Mouse (Mus musculus) ES-E14 (cell line): ENCODE data around the gene Gabbr2. TPM values are rescaled to one million over a fixed set of nuclear protein-coding genes. Genes with fewer than 3 reads are reported as not detected.

Source experiments
- DNase-seq: peaks from one replicate; pipeline ENCODE4 v3.0.0-alpha.2; 2013; ENCODE audit warnings: low read depth, low spot score
- H3K27ac ChIP-seq: 2 replicates; pipeline ENCODE4 v1.5.1; 2012; ENCODE audit warnings: low read depth, mild to moderate bottlenecking, low read length, moderate library complexity, mixed read lengths; ENCODE audit not compliant: poor library complexity, insufficient read depth, severe bottlenecking
- H3K36me3 ChIP-seq: 2 replicates; pipeline ENCODE4 v1.6.1; 2012; ENCODE audit warnings: mild to moderate bottlenecking, low read length, moderate library complexity, mixed read lengths; ENCODE audit not compliant: control insufficient read depth, poor library complexity, insufficient read depth, severe bottlenecking
- H3K4me1 ChIP-seq, 2 experiments: fragments of 150-350 bp in 1 of 2; sonication (generic) in 1 of 2; 2 replicates each; pipeline ENCODE4 v1.6.1; 2012; ENCODE audit warnings: low read length in 2 of 2, mild to moderate bottlenecking in 1 of 2, mixed read lengths in 1 of 2; ENCODE audit not compliant: control insufficient read depth in 2 of 2, insufficient read depth in 2 of 2, poor library complexity in 1 of 2
- H3K4me3 ChIP-seq, 2 experiments: fragments of 150-350 bp in 1 of 2; sonication (generic) in 1 of 2; 2 replicates each; pipeline ENCODE4 v1.5.1; 2012; ENCODE audit warnings: low read length in 2 of 2, low read depth in 1 of 2, mild to moderate bottlenecking in 1 of 2, mixed read lengths in 1 of 2; ENCODE audit not compliant: insufficient read depth in 1 of 2, poor library complexity in 1 of 2, severe bottlenecking in 1 of 2
- H3K9ac ChIP-seq: 2 replicates; pipeline ENCODE4 v1.6.1; 2012; ENCODE audit warnings: low read depth, mild to moderate bottlenecking, low read length, mixed read lengths; ENCODE audit not compliant: poor library complexity, insufficient read depth, severe bottlenecking
- H3K9me3 ChIP-seq: fragments of 150-350 bp; sonication (generic); 2 replicates; pipeline ENCODE4 v1.6.1; 2012; ENCODE audit warnings: low read depth, mild to moderate bottlenecking, low read length; ENCODE audit not compliant: control insufficient read depth, insufficient read depth
- CHD2 ChIP-seq: IDR thresholded peaks from 2 replicates; pipeline ENCODE4 v1.6.1; 2014; ENCODE audit warnings: mild to moderate bottlenecking, low read depth, low read length, inconsistent platforms
- HCFC1 ChIP-seq: IDR thresholded peaks from 2 replicates; pipeline ENCODE4 v1.6.1; 2012; ENCODE audit warnings: low read length, inconsistent platforms, borderline replicate concordance; ENCODE audit not compliant: insufficient read depth
- MAFK ChIP-seq: IDR thresholded peaks from 2 replicates; pipeline ENCODE4 v1.6.1; 2014; ENCODE audit warnings: mild to moderate bottlenecking, low read depth, low read length, inconsistent platforms; ENCODE audit not compliant: insufficient read depth
- ZC3H11A ChIP-seq: IDR thresholded peaks from 2 replicates; pipeline ENCODE4 v1.6.1; 2012; ENCODE audit warnings: low read depth, mild to moderate bottlenecking, inconsistent platforms, low read length, borderline replicate concordance
- ZNF384 ChIP-seq: IDR thresholded peaks from 2 replicates; pipeline ENCODE4 v1.6.1; 2012; ENCODE audit warnings: low read depth, low read length, inconsistent platforms
- in situ Hi-C, 2 experiments: fragments of 600-800 bp; cut with MboI; formaldehyde crosslinking; loops; one replicate each; pipeline ENCODE4 v1.15.1; 2025; ENCODE audit warnings: low sequenced_read_pairs in 2 of 2, inconsistent platforms in 1 of 2; ENCODE audit not compliant: unreplicated experiment in 2 of 2
- total RNA-seq: library from RNA; depleted of rRNA; stranded (reverse); fragments of 300-350 nt; gene quantifications from 2 replicates; pipeline ENCODE4 v1.2.3, GENCODE M21; 2012

Gabbr2 gene
- total RNA-seq, 1 experiment = 0.09 TPM

- H3K27ac ChIP-seq = no peak overlapping the region
- DNase-seq = no peak
- in situ Hi-C loops = no loop called here
- no peak overlapping the region for H3K4me3 ChIP-seq
- H3K36me3 ChIP-seq = no peaks in the 10 kb centered on the region
- no peaks in the 10 kb centered on the region for H3K9me3 ChIP-seq
- no peaks in the 10 kb centered on the region for H3K4me1 ChIP-seq
- no peak overlapping the region for H3K9ac ChIP-seq
- no peak for TF ChIP-seq ZC3H11A
- no peak for TF ChIP-seq CHD2
- TF ChIP-seq MAFK = no peak
- no peak for TF ChIP-seq ZNF384
Measured at GRCm38 (mm10) chr4:46879943-46880342, 111.7 kb downstream of the Gabbr2 start.

- in situ Hi-C loops = no loop called here
- Histone ChIP-seq H3K4me1 (no peaks in the 10 kb centered on the region), H3K9me3 (no peaks in the 10 kb centered on the region), H3K9ac (no peak overlapping the region), H3K27ac (no peak overlapping the region), H3K4me3 (no peak overlapping the region), H3K36me3 (no peaks in the 10 kb centered on the region)
- DNase-seq = no peak
- no peak for TF ChIP-seq HCFC1
- TF ChIP-seq CHD2 = no peak
- TF ChIP-seq ZNF384 = no peak
- no peak for TF ChIP-seq MAFK
- TF ChIP-seq ZC3H11A = no peak
Measured at GRCm38 (mm10) chr4:46872750-46873149, 118.9 kb downstream of the Gabbr2 start.

DNA sequence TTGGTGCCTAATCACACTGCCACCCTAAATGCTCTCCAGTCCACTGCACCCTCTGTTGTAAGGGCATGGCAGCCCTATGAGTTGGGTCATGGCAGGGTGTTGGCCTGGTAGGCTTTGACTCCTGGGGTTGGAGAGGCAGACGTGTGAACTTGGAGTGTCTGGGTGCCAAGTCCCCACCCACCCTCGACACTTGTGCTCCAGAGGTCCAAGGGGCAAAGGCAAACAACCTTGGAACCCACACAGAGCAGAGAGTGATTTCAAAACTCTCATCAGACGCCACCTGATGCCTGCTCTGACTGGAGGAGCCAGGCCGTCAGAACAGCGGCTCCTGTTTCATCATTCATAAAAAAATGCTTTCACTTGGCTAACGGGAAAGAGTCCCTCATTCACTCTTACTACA, 121.5 kb downstream of the Gabbr2 start:
- Histone ChIP-seq H3K9me3 (no peaks in the 10 kb centered on the region), H3K9ac (no peak overlapping the region), H3K27ac (no peak overlapping the region), H3K4me3 (no peak overlapping the region), H3K36me3 (no peaks in the 10 kb centered on the region), H3K4me1 (no peaks in the 10 kb centered on the region)
- no peak for DNase-seq
- in situ Hi-C loops = no loop called here
- TF ChIP-seq ZC3H11A (no peak), CHD2 (no peak), HCFC1 (no peak), MAFK (no peak), ZNF384 (no peak)

DNA sequence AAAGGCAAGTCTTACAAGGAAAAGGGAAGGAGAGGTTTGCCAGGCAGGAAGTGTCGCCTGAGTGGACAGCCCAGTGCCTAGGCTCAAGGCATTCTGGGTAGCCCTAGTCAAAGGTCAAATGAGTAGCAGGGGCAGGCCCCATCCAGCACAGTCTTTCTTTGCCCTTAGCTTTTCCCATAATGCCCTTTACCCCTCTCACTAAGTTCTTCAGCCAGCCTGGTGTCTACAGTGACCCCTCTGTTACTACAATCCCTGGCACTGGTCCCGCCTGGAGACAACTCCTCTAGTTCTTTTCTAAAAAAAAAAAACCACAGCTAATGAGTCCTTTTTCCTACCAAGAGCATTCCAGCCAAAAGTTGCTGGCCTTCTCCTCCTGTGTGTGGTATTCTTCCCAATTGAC, 122.3 kb downstream of the Gabbr2 start:
- Histone ChIP-seq H3K9ac (no peak overlapping the region), H3K27ac (no peak overlapping the region), H3K4me3 (no peak overlapping the region), H3K4me1 (no peaks in the 10 kb centered on the region), H3K9me3 (no peaks in the 10 kb centered on the region), H3K36me3 (no peaks in the 10 kb centered on the region)
- in situ Hi-C loops = no loop called here
- DNase-seq = no peak
- TF ChIP-seq HCFC1 (no peak), ZC3H11A (no peak), MAFK (no peak), ZNF384 (no peak), CHD2 (no peak)

DNA sequence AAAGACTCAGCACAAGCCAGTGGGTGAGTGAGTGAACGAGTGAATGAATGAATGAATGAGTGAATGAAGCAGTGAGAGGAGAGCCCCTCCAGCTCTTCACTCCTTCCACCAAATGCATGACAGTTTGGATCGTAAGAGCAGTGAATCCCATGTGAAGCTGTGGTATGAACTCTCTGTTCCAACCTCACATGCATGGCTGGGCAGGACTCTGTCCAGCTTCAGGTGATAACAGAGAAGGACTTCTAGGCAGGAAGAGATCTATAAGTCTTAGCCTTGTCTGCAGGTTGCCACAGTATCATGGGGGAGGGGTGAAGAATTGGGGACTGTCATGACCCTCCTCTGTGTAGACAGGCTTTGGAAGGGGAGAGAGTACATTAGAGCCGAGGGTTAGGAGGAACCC, 122.8 kb downstream of the Gabbr2 start:
- H3K4me3 ChIP-seq = no peak overlapping the region
- no peak overlapping the region for H3K9ac ChIP-seq
- H3K27ac ChIP-seq = no peak overlapping the region
- no peaks in the 10 kb centered on the region for H3K9me3 ChIP-seq
- in situ Hi-C loops = no loop called here
- no peaks in the 10 kb centered on the region for H3K36me3 ChIP-seq
- no peak for DNase-seq
- no peak for TF ChIP-seq ZC3H11A
- TF ChIP-seq MAFK = no peak
- no peak for TF ChIP-seq HCFC1
- TF ChIP-seq ZNF384 = no peak
- TF ChIP-seq CHD2 = no peak
- H3K4me1 ChIP-seq = no peaks in the 10 kb centered on the region
